Mouse (Mus musculus): ENCODE results near the gene Garnl3. TPM values are rescaled to one million over a fixed set of nuclear protein-coding genes. Genes with fewer than 3 reads are reported as not detected.
A peak's percentile ranks its signal among the peaks of the same experiment; 100 is the strongest.

Garnl3 gene
- total and polyA plus RNA-seq, 3 experiments = 0.08 to 0.19 TPM; not detected in 1

DNA sequence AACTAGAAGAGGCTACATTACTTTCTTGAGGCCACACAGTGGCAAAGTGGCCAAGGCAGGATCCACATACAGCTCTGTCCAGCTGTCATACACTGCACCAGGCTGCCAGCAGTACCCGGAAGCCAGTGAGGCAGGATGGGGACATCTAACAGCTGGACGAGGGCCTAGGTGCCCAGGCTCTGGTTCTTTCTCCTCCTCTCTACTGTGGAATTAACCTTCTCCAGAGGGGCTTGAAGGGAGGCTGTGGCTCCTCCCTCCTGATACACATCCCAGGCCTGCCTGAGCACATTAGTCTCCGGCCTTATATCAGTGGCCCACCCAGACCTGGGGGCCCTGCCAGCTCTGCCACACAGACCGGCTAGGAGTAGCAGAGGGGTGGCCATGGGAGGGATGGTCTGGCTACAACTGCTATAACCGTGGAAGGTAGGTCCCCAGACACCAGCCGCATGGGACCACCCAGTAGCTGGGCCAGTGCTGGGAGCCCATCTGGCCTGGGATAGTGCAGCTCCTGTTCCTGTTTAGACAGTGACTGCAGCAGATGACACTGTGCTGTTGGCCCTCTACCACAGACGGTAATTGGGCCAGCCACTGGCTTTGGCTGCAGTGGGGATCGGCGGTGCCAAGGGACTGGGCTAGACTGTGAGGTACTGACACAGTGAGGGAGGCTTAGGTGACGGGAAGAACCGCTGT, 46.9 kb upstream of the Garnl3 start:
- peaks cover 27 to 44% of the 10 kb centered on the region in 2 experiments for H3K4me1 ChIP-seq (ENCODE audit: control insufficient read depth in 1 of 2, insufficient read depth in 2 of 2)
- dilution Hi-C loops (cut with MboI; ENCODE audit: extremely low pct_ligation_motif_present, extremely low pct_unique_long_range_greater_than_20kb, low sequenced_read_pairs) = no loop called here

DNA sequence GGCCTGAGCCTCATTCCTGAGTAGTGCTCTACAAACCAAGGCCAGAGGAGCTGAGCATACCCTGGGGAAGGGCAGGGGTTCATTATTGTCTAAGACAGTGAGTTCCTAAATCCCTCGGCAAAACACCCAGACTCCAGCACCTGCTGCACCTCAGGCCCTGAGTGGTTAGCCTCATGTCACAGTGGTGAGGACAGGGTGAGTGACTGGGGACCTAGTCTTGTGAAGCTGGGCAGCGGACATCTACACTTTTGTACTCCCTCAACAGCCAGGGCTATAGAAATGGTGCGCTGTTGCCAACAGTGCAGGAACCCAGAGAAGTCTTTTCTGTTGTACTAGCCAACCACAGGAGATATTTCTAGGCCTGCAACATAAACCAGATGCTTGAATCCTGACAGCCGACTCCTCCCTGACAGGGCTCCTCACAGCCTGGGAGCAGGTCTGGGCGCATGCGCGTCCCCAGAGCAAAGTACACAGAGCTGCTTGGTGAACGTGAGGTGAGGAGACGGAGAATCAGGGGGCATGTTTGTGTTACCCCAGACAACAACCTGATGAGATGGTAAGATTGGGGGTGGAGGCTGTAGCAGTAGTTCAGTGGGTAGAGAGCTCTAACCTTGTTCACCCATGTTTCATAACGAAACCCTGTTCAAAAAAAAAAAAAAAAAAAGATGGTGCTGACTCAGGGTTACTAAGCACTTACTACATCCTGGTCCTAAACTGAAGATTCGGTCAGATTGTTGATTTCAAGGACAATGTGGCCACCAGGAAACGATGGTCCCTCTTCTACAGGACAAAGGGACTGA, 46.2 kb upstream of the Garnl3 start:
- no peak for DNase-seq (ENCODE audit: extremely low read depth)
- H3K27me3 ChIP-seq (replicated peaks) = no peaks in the 10 kb centered on the region
- H3K4me2 ChIP-seq (ENCODE audit: insufficient read depth, low read depth, poor library complexity, severe bottlenecking) = no peak overlapping the region
- no peaks in the 10 kb centered on the region for H3K9me3 ChIP-seq (replicated peaks; ENCODE audit: low read length)
- H3K36me3 ChIP-seq (replicated peaks in 1 of 2; ENCODE audit: control insufficient read depth in 1 of 2, insufficient read depth in 1 of 2, low read length in 1 of 2) = peaks cover 0 to 4% of the 10 kb centered on the region in 2 experiments
- in situ Hi-C loops (cut with MboI; ENCODE audit: low pct_ligation_motif_present, low pct_unique_long_range_greater_than_20kb, low sequenced_read_pairs) (no loop called here), dilution Hi-C loops (cut with MboI; ENCODE audit: extremely low pct_ligation_motif_present, extremely low pct_unique_long_range_greater_than_20kb, low sequenced_read_pairs) (no loop called here)
- H3K79me2 ChIP-seq (replicated peaks; ENCODE audit: control insufficient read depth, extremely low read depth, insufficient read depth, poor library complexity, severe bottlenecking) = no peaks in the 10 kb centered on the region
- H3K9ac ChIP-seq (ENCODE audit: insufficient read depth, low read depth) = no peak overlapping the region
- peaks cover 32 to 52% of the 10 kb centered on the region in 2 experiments for H3K4me1 ChIP-seq (ENCODE audit: control insufficient read depth in 1 of 2, insufficient read depth in 2 of 2)
- H3K4me3 ChIP-seq (replicated peaks in 1 of 3; ENCODE audit: low read depth in 2 of 3, low read length in 2 of 3, poor library complexity in 1 of 3) = no peak overlapping the region
- H3K27ac ChIP-seq (ENCODE audit: insufficient read depth, low read depth) = no peak overlapping the region
- TF ChIP-seq MAFK (IDR thresholded peaks at IDR 0.05; ENCODE audit: insufficient replicate concordance, low read length) (peak; percentile 93), ZKSCAN1 (IDR thresholded peaks at IDR 0.05; ENCODE audit: borderline replicate concordance, low read depth, low read length) (no peak), TBP (conservative IDR thresholded peaks at IDR 0.05; ENCODE audit: low read depth, low read length) (no peak), ETS1 (conservative IDR thresholded peaks at IDR 0.05; ENCODE audit: low read depth, low read length) (no peak), PAX5 (IDR thresholded peaks at IDR 0.05; ENCODE audit: low read length) (no peak), HCFC1 (IDR thresholded peaks at IDR 0.05; ENCODE audit: low read depth, low read length) (no peak), NRF1 (IDR thresholded peaks at IDR 0.05; ENCODE audit: low read depth, low read length) (no peak), JUN (IDR thresholded peaks at IDR 0.05; ENCODE audit: insufficient read depth, low read depth, low read length) (no peak), TCF12 (IDR thresholded peaks at IDR 0.05; ENCODE audit: low read depth, low read length) (no peak), POLR2AphosphoS2 (IDR thresholded peaks at IDR 0.05; ENCODE audit: low read depth, low read length) (no peak), BHLHE40 (IDR thresholded peaks at IDR 0.05; ENCODE audit: low read depth, low read length) (no peak), MAZ (IDR thresholded peaks at IDR 0.05; ENCODE audit: low read depth, low read length) (no peak), CHD1 (IDR thresholded peaks at IDR 0.05; ENCODE audit: low read depth, low read length) (no peak), ZNF384 (IDR thresholded peaks at IDR 0.05; ENCODE audit: low read depth, low read length) (peak; percentile 91), CHD2 (IDR thresholded peaks at IDR 0.05; ENCODE audit: low read length) (no peak), MYC (IDR thresholded peaks at IDR 0.05; ENCODE audit: low read depth, low read length) (no peak), ZMIZ1 (IDR thresholded peaks at IDR 0.05; ENCODE audit: low read depth, low read length) (no peak), RAD21 (IDR thresholded peaks at IDR 0.05; ENCODE audit: low read depth, low read length) (no peak), SMC3 (IDR thresholded peaks at IDR 0.05; ENCODE audit: low read depth, low read length) (no peak), UBTF (IDR thresholded peaks at IDR 0.05; ENCODE audit: low read depth, low read length) (no peak), USF1 (IDR thresholded peaks at IDR 0.05; ENCODE audit: low read depth, low read length) (no peak), CTCF (conservative IDR thresholded peaks at IDR 0.05 in 1 of 2, IDR thresholded peaks at IDR 0.05 in 1 of 2; ENCODE audit: low read depth in 2 of 2, low read length in 2 of 2) (no peak), KAT2A (IDR thresholded peaks at IDR 0.05; ENCODE audit: insufficient replicate concordance, low read length) (no peak), GABPA (IDR thresholded peaks at IDR 0.05; ENCODE audit: insufficient replicate concordance, low read depth, low read length) (no peak)

More for the DNA sequence above, 46.9 kb upstream of the Garnl3 start:
- no peaks in the 10 kb centered on the region for H3K27me3 ChIP-seq (replicated peaks)
- H3K36me3 ChIP-seq (replicated peaks in 1 of 2; ENCODE audit: control insufficient read depth in 1 of 2, insufficient read depth in 1 of 2, low read length in 1 of 2) = no peaks in the 10 kb centered on the region
- no peak overlapping the region for H3K4me3 ChIP-seq (replicated peaks in 1 of 3; ENCODE audit: low read depth in 2 of 3, low read length in 2 of 3, poor library complexity in 1 of 3)
- H3K27ac ChIP-seq (ENCODE audit: insufficient read depth, low read depth) = no peak overlapping the region
- no peaks in the 10 kb centered on the region for H3K79me2 ChIP-seq (replicated peaks; ENCODE audit: control insufficient read depth, extremely low read depth, insufficient read depth, poor library complexity, severe bottlenecking)
- TF ChIP-seq CTCF (conservative IDR thresholded peaks at IDR 0.05 in 1 of 2, IDR thresholded peaks at IDR 0.05 in 1 of 2; ENCODE audit: low read depth in 2 of 2, low read length in 2 of 2) = no peak
- no peak for TF ChIP-seq PAX5 (IDR thresholded peaks at IDR 0.05; ENCODE audit: low read length)
- TF ChIP-seq NELFE (IDR thresholded peaks at IDR 0.05; ENCODE audit: low read depth, low read length) = no peak
- no peak for TF ChIP-seq MXI1 (IDR thresholded peaks at IDR 0.05; ENCODE audit: low read depth, low read length)
- TF ChIP-seq E2F4 (IDR thresholded peaks at IDR 0.05; ENCODE audit: insufficient replicate concordance, low read depth, low read length) = no peak
- TF ChIP-seq UBTF (IDR thresholded peaks at IDR 0.05; ENCODE audit: low read depth, low read length) = no peak
- no peak for TF ChIP-seq RCOR1 (conservative IDR thresholded peaks at IDR 0.05; ENCODE audit: low read depth, low read length)
- TF ChIP-seq MAZ (IDR thresholded peaks at IDR 0.05; ENCODE audit: low read depth, low read length) = no peak
- no peak for TF ChIP-seq USF1 (IDR thresholded peaks at IDR 0.05; ENCODE audit: low read depth, low read length)
- no peak for TF ChIP-seq MEF2A (IDR thresholded peaks at IDR 0.05; ENCODE audit: borderline replicate concordance, low read depth, low read length)
- no peak for TF ChIP-seq SIN3A (IDR thresholded peaks at IDR 0.05; ENCODE audit: low read length)
- no peak for TF ChIP-seq SMC3 (IDR thresholded peaks at IDR 0.05; ENCODE audit: low read depth, low read length)
- TF ChIP-seq EP300 (IDR thresholded peaks at IDR 0.05; ENCODE audit: low read length) = no peak
- no peak for TF ChIP-seq ZNF384 (IDR thresholded peaks at IDR 0.05; ENCODE audit: low read depth, low read length)
- TF ChIP-seq CHD2 (IDR thresholded peaks at IDR 0.05; ENCODE audit: low read length) = no peak
- TF ChIP-seq POLR2A (IDR thresholded peaks at IDR 0.05; ENCODE audit: low read depth, low read length) = no peak
- no peak for TF ChIP-seq CHD1 (IDR thresholded peaks at IDR 0.05; ENCODE audit: low read depth, low read length)
- TF ChIP-seq RAD21 (IDR thresholded peaks at IDR 0.05; ENCODE audit: low read depth, low read length) = no peak
- DNase-seq (ENCODE audit: extremely low read depth) = no peak
- H3K9ac ChIP-seq (ENCODE audit: insufficient read depth, low read depth) = no peak overlapping the region
- in situ Hi-C loops (cut with MboI; ENCODE audit: low pct_ligation_motif_present, low pct_unique_long_range_greater_than_20kb, low sequenced_read_pairs) = no loop called here
- no peak overlapping the region for H3K4me2 ChIP-seq (ENCODE audit: insufficient read depth, low read depth, poor library complexity, severe bottlenecking)
- H3K9me3 ChIP-seq (replicated peaks; ENCODE audit: low read length) = no peaks in the 10 kb centered on the region

Data from CH12.LX (cell line).